Mouse (Mus musculus) ES-E14 (cell line): ENCODE data around the gene Itgb8.

ENCODE experiments used
- ZC3H11A ChIP-seq: IDR thresholded peaks from 2 replicates; pipeline ENCODE4 v1.6.1; 2012; ENCODE audit warnings: low read depth, mild to moderate bottlenecking, inconsistent platforms, low read length, borderline replicate concordance
- ZNF384 ChIP-seq: IDR thresholded peaks from 2 replicates; pipeline ENCODE4 v1.6.1; 2012; ENCODE audit warnings: low read depth, low read length, inconsistent platforms

DNA sequence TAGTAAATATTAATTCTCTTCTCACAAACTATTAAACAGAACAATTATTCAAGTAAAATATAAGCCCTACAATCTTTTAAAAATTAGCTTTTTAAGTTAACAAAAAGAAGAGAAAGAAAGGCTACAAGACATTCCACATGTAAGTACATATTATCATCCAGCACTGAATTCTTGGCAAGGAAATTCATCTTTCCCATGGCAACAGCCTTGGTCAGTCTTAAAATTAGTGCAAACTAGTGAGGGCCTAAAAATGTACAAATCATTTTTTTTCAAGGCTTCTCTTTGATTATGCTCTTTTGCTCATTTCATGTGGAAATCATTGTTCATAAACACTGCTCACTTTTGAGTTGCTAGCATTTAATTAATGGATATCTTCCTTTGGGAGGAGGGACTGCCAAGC, 77.8 kb downstream of the Itgb8 start:
- TF ChIP-seq ZC3H11A, result no peak
- TF ChIP-seq ZNF384, result no peak
